Mouse (Mus musculus) E14TG2a.4 (cell line): ENCODE results near the gene C1qc.

ENCODE experiments used
- CTCF ChIP-seq: conservative IDR thresholded peaks from 2 replicates; pipeline ENCODE4 v1.5.1; 2014; ENCODE audit warnings: low read length
- NANOG ChIP-seq: IDR thresholded peaks from 2 replicates; pipeline ENCODE4 v1.6.1; 2014; ENCODE audit warnings: borderline replicate concordance, low read length, mixed read lengths

- TF ChIP-seq CTCF = no peak
- TF ChIP-seq NANOG = no peak
Measured at GRCm38 (mm10) chr4:136925804-136926203, 32.9 kb upstream of the C1qc start.
